Mouse (Mus musculus) thymus, postnatal 0 days (tissue): ENCODE measurements around the gene Lime1. TPM values are rescaled to one million over a fixed set of nuclear protein-coding genes. Genes with fewer than 3 reads are reported as not detected.

Experiments used
- DNase-seq: peaks from one replicate; pipeline ENCODE4 v3.0.0-alpha.2; 2015; ENCODE audit warnings: low spot score
- polyA plus RNA-seq: library from polyadenylated mRNA; unstranded; fragments of >200 nt; fragmentation: Nextera tagmentation; extraction: Ambion mirVana; gene quantifications from 2 replicates; pipeline ENCODE4 v1.2.1, GENCODE M21; 2015

Gene Lime1
- polyA plus RNA-seq, 1 experiment from 2014 or later = 40.7 TPM

- no peak for DNase-seq
Observed at GRCm38 (mm10) chr2:181390136-181390870, 10.4 kb downstream of the Lime1 start.

GRCm38 (mm10) chr2:181391022-181391421 lies 11.1 kb downstream of the Lime1 start:
- no peak for DNase-seq

GRCm38 (mm10) chr2:181391541-181391940 lies 11.7 kb downstream of the Lime1 start:
- no peak for DNase-seq

- DNase-seq = peak; percentile 78
Observed at GRCm38 (mm10) chr2:181392600-181393213, 12.8 kb downstream of the Lime1 start.

GRCm38 (mm10) chr2:181394086-181394485 lies 14.2 kb downstream of the Lime1 start:
- no peak for DNase-seq

- no peak for DNase-seq
Observed at GRCm38 (mm10) chr2:181397207-181397761, 17.4 kb downstream of the Lime1 start.

DNA sequence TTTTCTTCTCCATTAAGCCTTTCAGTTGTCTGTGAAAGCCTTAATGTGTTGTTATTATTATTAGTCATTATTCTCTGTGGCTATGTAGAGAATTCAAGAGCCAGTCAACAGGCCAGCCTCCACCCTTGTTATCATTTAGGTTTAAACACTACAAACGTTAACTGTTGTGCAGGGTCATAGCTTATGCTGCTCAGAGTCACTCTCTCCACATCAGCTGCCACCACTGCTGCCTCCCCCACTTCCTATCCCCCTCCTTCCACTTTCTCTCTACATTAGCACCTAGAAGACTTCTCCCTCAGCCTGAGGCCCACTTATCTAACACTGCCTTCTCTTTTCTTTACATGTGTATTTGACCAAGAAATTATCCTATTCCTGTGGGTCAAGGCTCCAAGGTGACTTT lies 21.6 kb downstream of the Lime1 start:
- no peak for DNase-seq

DNA sequence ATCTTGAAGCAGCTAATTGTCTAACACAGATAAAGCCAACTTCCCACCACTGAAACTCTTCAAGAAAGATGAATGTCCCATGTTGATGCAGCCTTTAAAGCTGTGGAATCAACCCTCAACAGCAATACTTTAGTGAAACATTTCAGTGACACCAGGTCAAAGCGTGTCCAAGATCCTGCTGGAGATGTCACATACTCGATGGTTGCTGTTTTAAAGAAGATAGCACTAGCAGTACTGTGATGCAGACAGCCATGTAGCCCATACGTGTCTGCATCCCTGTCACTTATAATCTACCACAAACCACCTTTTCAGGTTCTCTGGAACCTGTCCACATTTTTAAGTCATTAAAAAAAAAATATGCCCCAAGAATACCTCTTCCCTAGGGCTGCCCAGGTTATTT lies 23.8 kb downstream of the Lime1 start:
- no peak for DNase-seq

GRCm38 (mm10) chr2:181409643-181410042 lies 29.8 kb downstream of the Lime1 start:
- no peak for DNase-seq

DNA sequence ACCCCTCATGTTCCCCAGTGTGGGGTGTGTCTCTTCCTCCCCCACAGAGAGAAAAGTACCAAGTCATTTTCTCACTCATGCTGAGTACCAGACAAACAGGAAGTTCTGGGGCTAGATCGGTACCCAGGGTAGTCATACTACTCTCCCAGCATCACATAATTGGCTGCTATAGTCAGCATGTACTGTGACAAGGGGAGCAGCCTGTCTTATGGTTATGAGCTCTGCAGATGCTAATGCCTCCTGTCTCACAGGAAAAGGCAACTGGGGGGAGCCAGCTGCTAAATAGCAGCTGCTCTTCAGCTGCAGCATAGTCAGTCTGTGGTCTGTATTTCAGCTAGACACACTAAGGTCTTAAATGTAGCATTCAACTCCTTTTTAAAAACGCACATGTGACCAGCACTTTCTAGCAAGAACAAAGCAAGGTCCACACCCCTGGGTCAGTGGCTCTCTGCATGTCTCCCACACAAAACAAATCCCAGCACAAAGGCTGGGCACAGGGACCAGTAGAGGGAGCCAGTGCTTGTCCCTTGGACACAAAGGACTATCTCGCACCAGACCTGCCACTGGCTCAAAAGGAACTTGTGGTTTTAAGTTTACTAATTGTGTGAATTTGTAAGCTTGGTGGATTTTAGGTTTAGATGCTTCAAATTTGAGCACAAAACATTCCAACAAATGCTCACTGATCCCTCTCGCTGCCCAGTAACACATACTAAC lies 31.0 kb downstream of the Lime1 start:
- DNase-seq = peak; percentile 21

- no peak for DNase-seq
Observed at GRCm38 (mm10) chr2:181413141-181413540, 33.3 kb downstream of the Lime1 start.

- no peak for DNase-seq
Observed at GRCm38 (mm10) chr2:181415945-181416344, 36.1 kb downstream of the Lime1 start.

GRCm38 (mm10) chr2:181419359-181419758 lies 39.5 kb downstream of the Lime1 start:
- no peak for DNase-seq

DNA sequence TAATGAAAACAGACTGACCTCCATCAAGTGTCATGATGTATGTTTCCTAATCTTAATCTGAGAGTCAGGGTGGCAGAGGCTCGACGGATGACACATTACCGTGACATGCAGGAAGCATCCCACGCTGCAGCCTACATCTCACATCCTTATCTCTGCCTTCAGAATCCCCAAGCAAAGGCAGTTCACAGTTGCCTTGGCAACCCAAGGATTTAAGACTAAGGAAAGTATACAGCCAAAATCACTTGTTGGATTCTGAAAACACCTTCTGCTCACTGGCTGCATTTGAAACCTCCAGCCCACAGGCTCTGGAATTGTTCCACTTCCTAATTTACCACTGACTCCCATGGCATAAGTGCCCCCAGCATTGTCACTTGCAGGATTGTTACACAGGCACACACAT lies 40.5 kb downstream of the Lime1 start:
- DNase-seq = no peak

DNA sequence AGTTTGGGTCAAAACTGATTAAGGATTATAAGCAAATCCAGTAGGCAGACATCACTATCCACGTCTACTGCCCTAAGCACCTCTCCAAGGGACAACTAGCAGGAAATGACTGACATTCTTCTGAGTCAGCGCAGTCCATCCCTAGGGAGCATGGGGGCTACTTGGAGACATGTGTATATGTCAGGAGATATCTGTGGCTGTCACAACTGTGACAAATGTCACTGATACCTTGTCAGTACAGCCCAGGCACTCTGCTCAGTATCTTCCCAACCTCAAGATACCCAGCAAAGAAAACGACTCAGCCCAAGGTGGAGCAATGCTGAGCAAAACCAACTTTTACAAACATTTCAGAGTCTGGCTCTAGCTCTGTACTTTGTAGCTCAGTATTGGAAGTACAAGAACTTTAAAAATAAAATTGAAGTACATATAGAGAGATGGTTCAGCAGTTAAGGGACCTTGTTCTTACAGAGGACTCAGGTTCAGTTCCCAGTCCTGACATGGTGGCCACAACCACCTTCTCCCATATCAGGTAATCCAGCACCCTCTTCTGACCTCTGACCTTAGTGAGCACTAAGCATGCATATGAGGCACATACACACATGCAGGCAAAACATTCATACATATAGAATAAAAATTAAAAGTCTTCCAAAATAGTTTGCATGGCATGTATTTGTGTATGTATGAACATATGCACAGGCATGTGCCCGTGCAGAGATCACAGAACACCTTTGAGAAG lies 41.2 kb downstream of the Lime1 start:
- DNase-seq = no peak

GRCm38 (mm10) chr2:181423834-181424233 lies 44.0 kb downstream of the Lime1 start:
- no peak for DNase-seq

Other genes with a start within 250 kb of the Lime1 start
- gene Kcnq2, start 244.8 kb upstream of the Lime1 start, polyA plus RNA-seq = 0.07 and 0.10 TPM in 2 replicates
- not detected in 2 replicates for gene Eef1a2, start 223.1 kb upstream of the Lime1 start, polyA plus RNA-seq
- gene Ppdpf, start 192.8 kb upstream of the Lime1 start, polyA plus RNA-seq = 270 and 288 TPM in 2 replicates
- gene Ptk6, start 177.3 kb upstream of the Lime1 start, polyA plus RNA-seq = 0.03 and 0.05 TPM in 2 replicates
- 0.24 and 0.30 TPM in 2 replicates for gene Srms, start 166.9 kb upstream of the Lime1 start, polyA plus RNA-seq
- 0.39 and 0.54 TPM in 2 replicates for gene Fndc11, start 160.1 kb upstream of the Lime1 start, polyA plus RNA-seq
- gene Helz2, start 138.1 kb upstream of the Lime1 start, polyA plus RNA-seq = 5.0 TPM in 2 replicates
- gene Gmeb2, start 92.0 kb upstream of the Lime1 start, polyA plus RNA-seq = 11.8 and 14.1 TPM in 2 replicates
- 0.22 and 0.27 TPM in 2 replicates for gene Stmn3, start 65.6 kb upstream of the Lime1 start, polyA plus RNA-seq
- gene Rtel1, start 60.3 kb upstream of the Lime1 start, polyA plus RNA-seq = 31.9 and 37.6 TPM in 2 replicates
- 36.4 and 37.6 TPM in 2 replicates for gene Zgpat, start 15.2 kb upstream of the Lime1 start, polyA plus RNA-seq
- gene Arfrp1, start 14.7 kb upstream of the Lime1 start, polyA plus RNA-seq = 55.8 and 68.0 TPM in 2 replicates
- 2.4 and 2.8 TPM in 2 replicates for gene Zbtb46, start 79.3 kb downstream of the Lime1 start, polyA plus RNA-seq
- gene Abhd16b, start 113.1 kb downstream of the Lime1 start, polyA plus RNA-seq = 0.14 TPM in 1 of 2 replicates, not detected in the other
- gene Tpd52l2, start 117.1 kb downstream of the Lime1 start, polyA plus RNA-seq = 118 and 124 TPM in 2 replicates
- gene Dnajc5, start 140.4 kb downstream of the Lime1 start, polyA plus RNA-seq = 76.1 and 86.7 TPM in 2 replicates
- gene Uckl1, start 204.8 kb downstream of the Lime1 start, polyA plus RNA-seq = 50.0 and 51.1 TPM in 2 replicates
- gene Prpf6, start 211.8 kb downstream of the Lime1 start, polyA plus RNA-seq = 51.7 and 55.3 TPM in 2 replicates
- 23.3 and 35.0 TPM in 2 replicates for gene Zfp512b, start 212.7 kb downstream of the Lime1 start, polyA plus RNA-seq
- gene Samd10, start 219.1 kb downstream of the Lime1 start, polyA plus RNA-seq = 9.4 and 12.1 TPM in 2 replicates